ENCODE assay signal across 11 mouse cellular contexts in genomic region chr11:32538846-32539245, GRCm38 (mm10). TPM values are rescaled to one million over a fixed set of nuclear protein-coding genes. Genes with fewer than 3 reads are reported as not detected.
DNase-seq lines count a peak whose midpoint lies in the region; ATAC-seq and TF ChIP-seq lines count a peak whose summit lies in the region.
"Had no signal": no experiment of that assay in that cellular context is flagged by ENCODE, and none has a peak within 500 bp of the region (broad histone marks: within the 10 kb centered on the region; RNA-seq: fewer than 3 reads in every experiment).

No protein-coding gene starts in this region.

- no peak overlapping the region for H3K9ac ChIP-seq in MEL (ENCODE audit: control insufficient read depth, low read depth, low read length, poor library complexity, severe bottlenecking)
- H3K9ac ChIP-seq in liver, embryonic 16.5 days (ENCODE audit: low read depth, low read length) = peak overlapping the region; percentile 17; the same call in 1 of the 2 replicates

- no peak for TF ChIP-seq POLR2A in kidney, adult 2 months (IDR thresholded peaks at IDR 0.05; ENCODE audit: low read depth, low read length)
- no peak for TF ChIP-seq POLR2A in MEL (IDR thresholded peaks at IDR 0.05; ENCODE audit: control insufficient read depth in 1 of 2, insufficient read depth in 1 of 2, low read depth in 1 of 2, low read length in 2 of 2, poor library complexity in 1 of 2)

- peaks cover 7% of the 10 kb centered on the region; the same call in 1 of the 2 replicates for H3K4me1 ChIP-seq in kidney, adult 2 months (ENCODE audit: control insufficient read depth, insufficient read depth, low read length)
- H3K4me1 ChIP-seq in MEL (ENCODE audit: control insufficient read depth in 1 of 2, insufficient read depth in 2 of 2, low read length in 2 of 2) = peaks cover 18 to 43% of the 10 kb centered on the region in 2 experiments
- H3K4me1 ChIP-seq in liver, embryonic 16.5 days (ENCODE audit: control insufficient read depth, low read depth, low read length) = peaks cover 72% of the 10 kb centered on the region

- peak overlapping the region; percentile 44 for H3K27ac ChIP-seq in kidney, adult 2 months (ENCODE audit: insufficient read depth, low read depth, low read length)
- H3K27ac ChIP-seq in MEL (ENCODE audit: control insufficient read depth, low read depth, low read length) = peak overlapping the region; percentile 21; the same call in 1 of the 2 replicates
- H3K27ac ChIP-seq in liver, embryonic 16.5 days (ENCODE audit: low read length) = peak overlapping the region; percentile 50

- no peak for TF ChIP-seq EP300 in MEL (IDR thresholded peaks at IDR 0.05; ENCODE audit: low read depth in 1 of 2, low read length in 2 of 2)

- no peak for TF ChIP-seq CTCF in kidney, adult 2 months (conservative IDR thresholded peaks at IDR 0.05; ENCODE audit: insufficient read depth, insufficient read length, low read depth, low read length)
- no peak for TF ChIP-seq CTCF in MEL (IDR thresholded peaks at IDR 0.05 in 2 of 3, conservative IDR thresholded peaks at IDR 0.05 in 1 of 3; ENCODE audit: control insufficient read depth in 1 of 3, insufficient read depth in 1 of 3, low read depth in 2 of 3, low read length in 3 of 3, poor library complexity in 1 of 3, severe bottlenecking in 1 of 3)

- no peak overlapping the region for H3K4me2 ChIP-seq in liver, embryonic 16.5 days (ENCODE audit: low read depth, low read length)

- no peak for TF ChIP-seq RAD21 in MEL (IDR thresholded peaks at IDR 0.05; ENCODE audit: low read depth, low read length)

- no peak overlapping the region for H3K4me3 ChIP-seq in kidney, adult 2 months (ENCODE audit: insufficient read depth, low read depth, low read length)
- no peak overlapping the region for H3K4me3 ChIP-seq in MEL (ENCODE audit: control insufficient read depth in 1 of 2, insufficient read depth in 1 of 2, low read depth in 2 of 2, low read length in 2 of 2)
- H3K4me3 ChIP-seq in liver, embryonic 16.5 days (ENCODE audit: low read depth, low read length) = no peak overlapping the region

- 69% methylated on average over 4 of the region's 4 CpGs for WGBS in kidney, adult 2 months
- 37% methylated on average over 4 of the region's 4 CpGs for WGBS in liver, embryonic 16.5 days (ENCODE audit: insufficient replicate concordance)

- H3K27me3 ChIP-seq in kidney, adult 2 months (replicated peaks; ENCODE audit: control insufficient read depth, insufficient read depth, low read length) = no peaks in the 10 kb centered on the region
- H3K27me3 ChIP-seq in MEL (ENCODE audit: control insufficient read depth in 1 of 2, insufficient read depth in 2 of 2, low read length in 2 of 2) = no peaks in the 10 kb centered on the region
- no peaks in the 10 kb centered on the region for H3K27me3 ChIP-seq in liver, embryonic 16.5 days (ENCODE audit: control insufficient read depth, insufficient read depth, low read depth, low read length)
- H3K27me3 ChIP-seq: Patski had no signal

- H3K36me3 ChIP-seq in kidney, adult 2 months (ENCODE audit: control insufficient read depth, insufficient read depth, low read length) = no peaks in the 10 kb centered on the region
- peaks cover 0 to 31% of the 10 kb centered on the region in 2 experiments; a peak in 2 of 4 replicates for H3K36me3 ChIP-seq in MEL (ENCODE audit: control insufficient read depth in 1 of 2, insufficient read depth in 2 of 2, low read length in 2 of 2)
- H3K36me3 ChIP-seq in liver, embryonic 16.5 days (ENCODE audit: control insufficient read depth, insufficient read depth) = no peaks in the 10 kb centered on the region

- peaks cover 3% of the 10 kb centered on the region for H3K79me2 ChIP-seq in MEL (ENCODE audit: control insufficient read depth, insufficient read depth, low read length, poor library complexity)

- no peak for ATAC-seq in CD4-positive, CD25-positive, alpha-beta regulatory T cell, adult 4 months
- no peak for ATAC-seq in liver, embryonic 16.5 days (ENCODE audit: low read depth)
- ATAC-seq: Patski had no signal

- no peaks in the 10 kb centered on the region for H3K9me3 ChIP-seq in MEL (replicated peaks; ENCODE audit: insufficient read depth, low read length)
- no peaks in the 10 kb centered on the region for H3K9me3 ChIP-seq in liver, embryonic 16.5 days (replicated peaks; ENCODE audit: control insufficient read depth, low read length)

- peak; percentile 51 for DNase-seq in CD4-positive, CD25-positive, alpha-beta regulatory T cell, adult 2 months (ENCODE audit: low read depth, low spot score)
- DNase-seq in kidney, adult 2 months = peak; percentile 32
- DNase-seq in kidney, adult 9 months = no peak
- peak; percentile 65 for DNase-seq in MEL (ENCODE audit: low read depth, low spot score)
- no peak for DNase-seq in c-Kit-positive CD71-positive TER-119-positive erythroid progenitor cells, embryonic 14.5 days (ENCODE audit: low spot score)
- DNase-seq in yolk sac, embryonic 10.5 days (ENCODE audit: low spot score) = no peak
- DNase-seq: cerebellum, postnatal 36 days; lung, postnatal 14 days had no signal

TF ChIP-seq in MEL, 35 proteins besides CTCF, POLR2A, EP300 and RAD21:
- TF ChIP-seq ETS1 (IDR thresholded peaks at IDR 0.05; ENCODE audit: low read depth, low read length) (no peak), POLR2AphosphoS5 (IDR thresholded peaks at IDR 0.05; ENCODE audit: borderline replicate concordance, low read depth, low read length) (no peak), MXI1 (IDR thresholded peaks at IDR 0.05; ENCODE audit: low read depth, low read length) (no peak), E2F4 (IDR thresholded peaks at IDR 0.05; ENCODE audit: borderline replicate concordance, low read depth, low read length) (no peak), GATA1 (IDR thresholded peaks at IDR 0.05; ENCODE audit: low read depth, low read length) (no peak), ZKSCAN1 (IDR thresholded peaks at IDR 0.05; ENCODE audit: low read depth, low read length) (no peak), UBTF (IDR thresholded peaks at IDR 0.05; ENCODE audit: borderline replicate concordance, insufficient read depth, low read depth, low read length) (no peak), NELFE (IDR thresholded peaks at IDR 0.05; ENCODE audit: low read depth, low read length) (no peak), MYC (IDR thresholded peaks at IDR 0.05; ENCODE audit: low read depth, low read length) (no peak), POLR2AphosphoS2 (IDR thresholded peaks at IDR 0.05; ENCODE audit: low read length) (no peak), ZMIZ1 (IDR thresholded peaks at IDR 0.05; ENCODE audit: low read depth, low read length) (no peak), ELF1 (IDR thresholded peaks at IDR 0.05; ENCODE audit: low read depth, low read length) (no peak), ZC3H11A (IDR thresholded peaks at IDR 0.05; ENCODE audit: low read depth, low read length) (no peak), RCOR1 (IDR thresholded peaks at IDR 0.05; ENCODE audit: low read depth, low read length) (no peak), GABPA (IDR thresholded peaks at IDR 0.05; ENCODE audit: low read depth, low read length) (no peak), KAT2A (conservative IDR thresholded peaks at IDR 0.05; ENCODE audit: low read depth, low read length) (no peak)

RNA-seq across cellular contexts. Expression of gene Stk10, which starts 5.7 kb away (rescaled TPM):
- polyA plus RNA-seq in CD4-positive, CD25-positive, alpha-beta regulatory T cell, adult 4 months (2017; shearing (Covaris generic)) = 100 to 1,000 TPM in 1 of 2 experiments, 10 to 100 TPM in 1; 84.0 to 217 TPM
- 6.3 and 9.4 TPM in 2 replicates for polyA plus RNA-seq in kidney, adult 2 months (2012; rRNA removed)
- 10.8 and 11.4 TPM in 2 replicates for total RNA-seq in MEL (2012; rRNA removed)
- 10 to 100 TPM in 1 of 2 experiments, not detected in 1; 14.4 TPM for polyA plus RNA-seq in MEL (2012; ENCODE audit: insufficient read depth in 1 of 2, insufficient read length in 2 of 2, low read depth in 1 of 2, low replicate concordance in 2 of 2, missing spikeins in 1 of 2)
- 3.6 and 4.8 TPM in 2 replicates for polyA plus RNA-seq in liver, embryonic 16.5 days (2015; fragmentation: Nextera tagmentation; extraction: Ambion mirVana)

RNA-seq across cellular contexts. Expression of gene Efcab9, which starts 7.0 kb away (rescaled TPM):
- polyA plus RNA-seq in CD4-positive, CD25-positive, alpha-beta regulatory T cell, adult 4 months (2017; shearing (Covaris generic)) = 1 to 10 TPM in 1 of 2 experiments, under 1 TPM in 1; 0.87 to 1.1 TPM
- 0.14 TPM in 1 of 2 replicates, not detected in the other for polyA plus RNA-seq in kidney, adult 2 months (2012; rRNA removed)
- total RNA-seq in MEL (2012; rRNA removed) = 0.77 and 0.82 TPM in 2 replicates
- polyA plus RNA-seq in MEL (2012; ENCODE audit: insufficient read depth in 1 of 2, insufficient read length in 2 of 2, low read depth in 1 of 2, low replicate concordance in 2 of 2, missing spikeins in 1 of 2) = 1 to 10 TPM in 1 of 2 experiments, not detected in 1; 1.3 TPM
- polyA plus RNA-seq in liver, embryonic 16.5 days (2015; fragmentation: Nextera tagmentation; extraction: Ambion mirVana) = 0.13 and 0.34 TPM in 2 replicates

Comparison
In these comparisons a context has a peak if more than half of its experiments do, and no peak if none do; other contexts are left out.
1. DNase-seq: peak in CD4-positive, CD25-positive, alpha-beta regulatory T cell, adult 2 months (single experiment), kidney, adult 2 months (single experiment) and MEL (single experiment); none in kidney, adult 9 months (single experiment), c-Kit-positive CD71-positive TER-119-positive erythroid progenitor cells, embryonic 14.5 days (single experiment) and yolk sac, embryonic 10.5 days (single experiment).
2. Peak in every context shown above with its lines, with median percentiles within 50 percentile points of each other: H3K27ac ChIP-seq.